Mouse (Mus musculus) forebrain, embryonic 14.5 days (tissue): Measurements from ENCODE around the gene Vmn1r232. TPM values are rescaled to one million over a fixed set of nuclear protein-coding genes. Genes with fewer than 3 reads are reported as not detected.

Source experiments
- ATAC-seq: fragments of 200-750 bp; cut with Nextera tagmentation; 2 replicates; pipeline ENCODE4 v1.8.0; 2017; ENCODE audit warnings: mild to moderate bottlenecking, moderate library complexity
- DNase-seq: peaks from one replicate; pipeline ENCODE4 v3.0.0-alpha.2; 2015; ENCODE audit warnings: low spot score
- H3K27ac ChIP-seq: fragments of 300-500 bp; sonication (generic); 2 replicates; pipeline ENCODE4 v1.5.1; 2014; ENCODE audit warnings: low read depth, mild to moderate bottlenecking, control low read depth, low read length, moderate library complexity
- H3K27me3 ChIP-seq: fragments of 300-500 bp; sonication (generic); replicated peaks from 2 replicates; pipeline ENCODE4 v1.6.1; 2014; ENCODE audit warnings: low read length, control low read depth, mixed read lengths; ENCODE audit not compliant: control insufficient read depth, insufficient read depth
- H3K36me3 ChIP-seq: fragments of 300-500 bp; sonication (generic); 2 replicates; pipeline ENCODE4 v1.6.1; 2014; ENCODE audit warnings: low read length, control low read depth; ENCODE audit not compliant: control insufficient read depth, insufficient read depth
- H3K4me1 ChIP-seq: fragments of 300-500 bp; sonication (generic); 2 replicates; pipeline ENCODE4 v1.6.1; 2014; ENCODE audit warnings: antibody characterized with exemption, low read length, control low read depth; ENCODE audit not compliant: control insufficient read depth, insufficient read depth
- H3K4me2 ChIP-seq: fragments of 300-500 bp; sonication (generic); 2 replicates; pipeline ENCODE4 v1.6.1; 2014; ENCODE audit warnings: mild to moderate bottlenecking, control low read depth, low read length
- H3K4me3 ChIP-seq: fragments of 300-500 bp; sonication (generic); 2 replicates; pipeline ENCODE4 v1.5.1; 2014; ENCODE audit warnings: low read depth, low read length, control low read depth
- H3K9ac ChIP-seq: fragments of 300-500 bp; sonication (generic); 2 replicates; pipeline ENCODE4 v1.6.1; 2014; ENCODE audit warnings: mild to moderate bottlenecking, low read length, control low read depth, moderate library complexity
- H3K9me3 ChIP-seq: fragments of 300-500 bp; sonication (generic); replicated peaks from 2 replicates; pipeline ENCODE4 v1.6.1; 2016; ENCODE audit warnings: low read length, control low read depth, mixed read lengths; ENCODE audit not compliant: control insufficient read depth
- WGBS: fragments of 180-500 bp; shearing (Covaris S2); extraction: QIAGEN DNeasy Blood & Tissue Kit; methylation state at CpG from one replicate; pipeline ENCODE4 v1.1.7; 2014; 5-methylcytosine and 5-hydroxymethylcytosine counted together
- polyA plus RNA-seq: library from polyadenylated mRNA; unstranded; fragments of >200 nt; fragmentation: Nextera tagmentation; extraction: Ambion mirVana; gene quantifications from 2 replicates; pipeline ENCODE4 v1.2.1, GENCODE M21; 2014

Gene Vmn1r232
- polyA plus RNA-seq = not detected in 2 replicates

- no peak for DNase-seq
- H3K36me3 ChIP-seq = no peaks in the 10 kb centered on the region
- H3K27me3 ChIP-seq = no peaks in the 10 kb centered on the region
- H3K4me3 ChIP-seq = no peak within 1 kb of the TSS
- no peaks in the 10 kb centered on the region; the same call in 1 of the 2 replicates for H3K9me3 ChIP-seq
- WGBS = 56% methylated on average over 1 of the region's 1 CpGs
- H3K4me1 ChIP-seq = no peaks in the 10 kb centered on the region
- no peak within 1 kb of the TSS for H3K27ac ChIP-seq
- H3K4me2 ChIP-seq = no peak within 1 kb of the TSS
- ATAC-seq = no peak
- H3K9ac ChIP-seq = no peak within 1 kb of the TSS
Observed at GRCm38 (mm10) chr17:20919614-20920013, at the start of gene Vmn1r232. Gene Vmn1r232 (minus strand): TSS chr17:20919714.

GRCm38 (mm10) chr17:20966681-20967080 lies 47.2 kb upstream of the Vmn1r232 start:
- no peak overlapping the region for H3K4me3 ChIP-seq
- H3K27ac ChIP-seq = no peak overlapping the region
- H3K27me3 ChIP-seq = no peaks in the 10 kb centered on the region
- no peak overlapping the region for H3K4me2 ChIP-seq
- no peak for DNase-seq
- no peak for ATAC-seq
- H3K4me1 ChIP-seq = no peaks in the 10 kb centered on the region
- H3K9me3 ChIP-seq = no peaks in the 10 kb centered on the region
- H3K9ac ChIP-seq = no peak overlapping the region
- peaks cover 80% of the 10 kb centered on the region for H3K36me3 ChIP-seq

- DNase-seq (no peak), ATAC-seq (peak; percentile 35; the same call in 1 of the 2 replicates)
- Histone ChIP-seq H3K27me3 (no peaks in the 10 kb centered on the region), H3K27ac (no peak overlapping the region), H3K4me3 (no peak overlapping the region), H3K9me3 (no peaks in the 10 kb centered on the region), H3K9ac (no peak overlapping the region), H3K36me3 (peaks cover 93% of the 10 kb centered on the region), H3K4me1 (no peaks in the 10 kb centered on the region), H3K4me2 (no peak overlapping the region)
- WGBS = 89% methylated on average over 4 of the region's 4 CpGs
Observed at GRCm38 (mm10) chr17:20965421-20965820, 45.9 kb upstream of the Vmn1r232 start.

GRCm38 (mm10) chr17:20960386-20960785 lies 40.9 kb upstream of the Vmn1r232 start:
- Histone ChIP-seq H3K9ac (no peak overlapping the region), H3K27me3 (no peaks in the 10 kb centered on the region), H3K27ac (no peak overlapping the region), H3K9me3 (no peaks in the 10 kb centered on the region), H3K36me3 (peaks cover 100% of the 10 kb centered on the region), H3K4me3 (no peak overlapping the region), H3K4me1 (no peaks in the 10 kb centered on the region), H3K4me2 (no peak overlapping the region)
- DNase-seq (no peak), ATAC-seq (no peak)
- WGBS = 94% methylated on average over 5 of the region's 5 CpGs

GRCm38 (mm10) chr17:20946636-20947035 lies 27.1 kb upstream of the Vmn1r232 start:
- Histone ChIP-seq H3K4me2 (peak overlapping the region; percentile 65), H3K9me3 (no peaks in the 10 kb centered on the region), H3K36me3 (peaks cover 5% of the 10 kb centered on the region), H3K9ac (peak overlapping the region; percentile 87), H3K4me3 (peak overlapping the region; percentile 61), H3K27me3 (no peaks in the 10 kb centered on the region), H3K27ac (no peak overlapping the region), H3K4me1 (peaks cover 23% of the 10 kb centered on the region)
- ATAC-seq (no peak), DNase-seq (no peak)

- no peaks in the 10 kb centered on the region for H3K9me3 ChIP-seq
- H3K27ac ChIP-seq = peak overlapping the region; percentile 97
- H3K4me2 ChIP-seq = peak overlapping the region; percentile 65
- under 1% methylated on average over 13 of the region's 13 CpGs for WGBS
- peak overlapping the region; percentile 87 for H3K9ac ChIP-seq
- peak overlapping the region; percentile 61 for H3K4me3 ChIP-seq
- peaks cover 1% of the 10 kb centered on the region for H3K36me3 ChIP-seq
- DNase-seq (peak; percentile 9), ATAC-seq (no peak)
- no peaks in the 10 kb centered on the region for H3K27me3 ChIP-seq
- H3K4me1 ChIP-seq = peaks cover 23% of the 10 kb centered on the region
Observed at GRCm38 (mm10) chr17:20946026-20946565, 26.6 kb upstream of the Vmn1r232 start.

GRCm38 (mm10) chr17:20944985-20945891 lies 25.7 kb upstream of the Vmn1r232 start, which contains the start of gene Ppp2r1a:
Gene Ppp2r1a (plus strand): TSS chr17:20945311.
- H3K36me3 ChIP-seq = no peaks in the 10 kb centered on the region
- H3K9ac ChIP-seq = peak within 1 kb of the TSS; percentile 87
- no peaks in the 10 kb centered on the region for H3K9me3 ChIP-seq
- under 1% methylated on average over 69 of the region's 69 CpGs for WGBS
- H3K4me2 ChIP-seq = peak within 1 kb of the TSS; percentile 67
- ATAC-seq (peak; percentile 98), DNase-seq (peak; percentile 100)
- H3K4me3 ChIP-seq = peak within 1 kb of the TSS; percentile 61
- peak within 1 kb of the TSS; percentile 97 for H3K27ac ChIP-seq
- peaks cover 23% of the 10 kb centered on the region for H3K4me1 ChIP-seq
- H3K27me3 ChIP-seq = no peaks in the 10 kb centered on the region

- Histone ChIP-seq H3K4me2 (peak overlapping the region; percentile 67), H3K4me1 (peaks cover 22% of the 10 kb centered on the region), H3K36me3 (no peaks in the 10 kb centered on the region), H3K9me3 (no peaks in the 10 kb centered on the region), H3K27me3 (no peaks in the 10 kb centered on the region), H3K27ac (peak overlapping the region; percentile 91), H3K9ac (peak overlapping the region; percentile 70), H3K4me3 (peak overlapping the region; percentile 61)
- no peak for DNase-seq
- no peak for ATAC-seq
- WGBS = 40% methylated on average over 3 of the region's 3 CpGs
Observed at GRCm38 (mm10) chr17:20944226-20944625, 24.7 kb upstream of the Vmn1r232 start.

GRCm38 (mm10) chr17:20904991-20905390 lies 14.5 kb downstream of the Vmn1r232 start, which contains the start of gene Vmn1r231:
Gene Vmn1r231 (minus strand): TSS chr17:20905091.
- H3K27me3 ChIP-seq = no peaks in the 10 kb centered on the region
- 65% methylated on average over 2 of the region's 2 CpGs for WGBS
- no peak within 1 kb of the TSS for H3K9ac ChIP-seq

More at GRCm38 (mm10) chr17:20904991-20905390, 14.5 kb downstream of the Vmn1r232 start, which contains the start of gene Vmn1r231:
- Histone ChIP-seq H3K4me3 (no peak within 1 kb of the TSS), H3K27ac (no peak within 1 kb of the TSS), H3K36me3 (no peaks in the 10 kb centered on the region), H3K4me1 (no peaks in the 10 kb centered on the region), H3K9me3 (no peaks in the 10 kb centered on the region), H3K4me2 (no peak within 1 kb of the TSS)
- no peak for ATAC-seq
- no peak for DNase-seq
